Mouse (Mus musculus): ENCODE results near the gene Hspa14. TPM values are rescaled to one million over a fixed set of nuclear protein-coding genes. Genes with fewer than 3 reads are reported as not detected.

Gene Hspa14
- polyA plus RNA-seq (2015; fragmentation: Nextera tagmentation; extraction: Ambion mirVana): 98.9 and 107 TPM in 2 replicates

DNA sequence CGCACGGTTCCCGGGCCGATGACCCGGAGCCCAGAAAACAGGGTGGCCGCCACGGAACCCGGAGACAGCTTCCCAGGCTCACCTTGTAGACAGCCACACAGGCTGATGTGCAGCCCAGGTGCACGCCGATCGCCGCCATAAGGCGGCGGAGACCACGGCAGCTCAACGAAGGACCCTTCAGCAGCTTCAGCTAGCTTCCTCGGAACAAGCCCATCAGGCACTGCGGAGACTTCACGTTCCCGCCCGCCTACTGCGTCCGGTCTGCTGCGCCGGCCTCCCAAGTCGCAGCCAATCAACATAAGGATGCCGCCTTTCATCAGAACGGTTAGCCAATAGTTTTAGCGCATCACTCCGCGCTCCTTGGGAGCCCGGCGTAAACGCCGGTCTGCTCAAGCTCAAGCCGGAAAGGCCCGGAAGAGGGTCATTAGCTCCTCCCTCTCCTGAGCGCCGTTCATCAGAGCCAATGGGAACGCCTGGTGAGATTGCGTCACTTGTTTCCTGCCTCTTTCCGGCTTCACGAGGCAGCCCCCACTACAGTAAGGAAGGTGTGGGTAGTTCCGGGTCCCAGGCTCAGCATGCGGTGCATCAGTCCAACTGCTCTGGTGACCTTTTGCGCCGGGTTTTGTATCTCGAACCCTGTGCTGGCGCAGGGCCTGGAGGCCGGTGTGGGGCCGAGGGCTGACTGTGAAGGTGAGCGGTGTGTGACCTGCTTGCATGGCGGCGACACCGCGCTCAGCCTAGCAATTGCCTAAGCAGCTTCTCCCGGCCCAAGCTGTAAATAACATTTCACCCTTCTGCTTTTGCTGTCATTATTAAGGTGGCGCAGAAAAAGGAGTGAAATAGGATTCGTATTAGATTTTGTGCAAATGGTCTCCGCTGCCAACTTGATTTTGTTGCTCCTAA is at the start of gene Hspa14, which contains the start of the genes Gm45902 and Cdnf:
Gene Hspa14 (minus strand): TSS at position 263 of the 903 bp plus-strand sequence.
Gene Gm45902 (minus strand): TSS at position 239 of the 903 bp plus-strand sequence.
Gene Cdnf (plus strand): TSS at position 479 of the 903 bp plus-strand sequence.
- Histone ChIP-seq H3K4me3 (replicated peaks) (peak within 1 kb of the TSS; percentile 77), H3K36me3 (peaks cover 9% of the 10 kb centered on the region), H3K4me2 (replicated peaks) (peak within 1 kb of the TSS; percentile 82), H3K9ac (peak within 1 kb of the TSS; percentile 83), H3K27me3 (replicated peaks) (no peaks in the 10 kb centered on the region), H3K27ac (peak within 1 kb of the TSS; percentile 76), H3K4me1 (replicated peaks) (no peaks in the 10 kb centered on the region), H3K9me3 (no peaks in the 10 kb centered on the region)
- ATAC-seq: peak; percentile 100
- under 1% methylated on average over 60 of the region's 60 CpGs for WGBS

DNA sequence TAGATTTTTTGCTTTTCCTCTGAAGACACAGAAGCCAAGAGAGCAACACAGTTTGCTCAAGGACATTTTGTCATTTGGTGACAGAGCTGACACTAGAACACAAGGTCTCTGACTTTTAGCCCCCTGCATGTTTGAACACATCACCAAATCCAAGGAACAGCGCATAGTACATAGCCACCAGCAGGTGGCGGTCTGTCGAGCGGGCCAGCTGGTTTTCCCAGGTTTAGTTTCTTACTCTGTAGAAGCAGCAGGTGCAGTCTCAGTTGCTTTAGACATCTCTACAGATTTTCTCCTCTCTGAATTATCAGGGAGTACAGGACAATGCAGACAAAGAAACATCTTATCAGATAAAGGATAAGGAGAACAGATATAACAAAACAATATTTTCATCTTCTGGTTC is 34.0 kb upstream of the Hspa14 start:
- Histone ChIP-seq H3K36me3 (no peaks in the 10 kb centered on the region), H3K9me3 (no peaks in the 10 kb centered on the region), H3K4me1 (replicated peaks) (peaks cover 6% of the 10 kb centered on the region; the same call in 1 of the 2 replicates), H3K4me2 (replicated peaks) (no peak overlapping the region), H3K27ac (no peak overlapping the region), H3K27me3 (replicated peaks) (no peaks in the 10 kb centered on the region), H3K9ac (no peak overlapping the region), H3K4me3 (replicated peaks) (no peak overlapping the region)
- 3% methylated on average over 4 of the region's 4 CpGs for WGBS
- ATAC-seq: peak; percentile 49; the same call in 1 of the 2 replicates

DNA sequence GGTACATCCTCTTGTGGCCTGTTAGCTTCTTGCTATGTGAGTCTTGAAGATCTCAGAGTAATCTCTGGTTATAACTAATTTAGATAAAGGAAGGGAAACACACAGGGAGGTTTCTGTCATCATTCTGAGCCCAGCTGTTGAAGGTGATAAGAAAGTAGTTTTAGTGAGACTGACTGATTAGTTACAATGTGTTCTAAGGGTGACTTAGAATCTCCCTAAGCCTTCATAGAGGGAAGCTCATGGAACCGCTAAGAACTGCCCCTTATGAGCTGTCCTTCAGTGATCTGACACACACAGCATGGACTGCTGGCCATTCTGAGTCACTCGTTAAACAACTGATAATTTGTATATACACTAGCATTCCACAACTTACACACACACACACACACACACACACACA is 33.4 kb upstream of the Hspa14 start:
- H3K4me2 ChIP-seq (replicated peaks): no peak overlapping the region
- no peak for ATAC-seq

DNA sequence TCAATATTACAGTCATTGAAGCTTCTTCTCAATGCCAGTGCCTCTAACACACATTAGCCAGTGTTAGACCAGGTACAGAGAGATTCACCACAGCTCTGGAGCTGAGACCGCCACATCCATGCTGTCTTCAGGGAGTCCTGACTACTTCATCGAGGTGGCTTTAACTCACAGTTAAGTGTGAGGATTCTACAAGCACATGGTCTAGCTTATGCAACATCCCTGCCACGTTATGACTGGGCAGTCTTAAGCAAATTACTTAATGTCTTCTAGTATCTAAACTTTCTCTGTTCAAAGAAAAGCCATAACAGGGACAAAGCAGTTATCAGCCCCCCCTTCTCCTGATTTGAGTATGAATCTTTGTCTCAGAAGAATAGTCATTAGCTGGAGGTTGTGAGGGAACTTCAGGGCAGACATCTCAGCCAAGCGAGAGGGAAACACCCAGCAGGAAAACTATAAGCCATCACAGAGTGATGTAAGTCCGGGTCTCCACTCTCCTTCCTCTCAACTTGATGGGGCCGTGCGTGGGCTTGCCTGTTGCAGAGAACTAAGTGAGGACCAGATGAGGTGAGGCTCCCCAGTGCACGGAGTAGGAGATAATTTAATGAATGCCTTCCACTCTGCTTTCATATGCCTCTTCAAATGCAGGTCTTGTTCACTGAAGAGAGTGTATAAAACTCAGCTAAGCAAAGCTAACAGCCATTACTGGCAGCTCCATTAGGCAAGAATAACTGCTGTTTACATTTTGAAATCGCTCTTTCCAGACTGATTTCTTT is 28.9 kb upstream of the Hspa14 start:
- no peak overlapping the region for H3K27ac ChIP-seq

More for the DNA sequence above, 33.4 kb upstream of the Hspa14 start:
- no peaks in the 10 kb centered on the region for H3K9me3 ChIP-seq
- peaks cover 8% of the 10 kb centered on the region; the same call in 1 of the 2 replicates for H3K4me1 ChIP-seq (replicated peaks)
- WGBS: 65% methylated on average over 2 of the region's 2 CpGs
- H3K4me3 ChIP-seq (replicated peaks): no peak overlapping the region
- no peak overlapping the region for H3K9ac ChIP-seq
- H3K27me3 ChIP-seq (replicated peaks): no peaks in the 10 kb centered on the region
- no peak overlapping the region for H3K27ac ChIP-seq
- H3K36me3 ChIP-seq: no peaks in the 10 kb centered on the region

DNA sequence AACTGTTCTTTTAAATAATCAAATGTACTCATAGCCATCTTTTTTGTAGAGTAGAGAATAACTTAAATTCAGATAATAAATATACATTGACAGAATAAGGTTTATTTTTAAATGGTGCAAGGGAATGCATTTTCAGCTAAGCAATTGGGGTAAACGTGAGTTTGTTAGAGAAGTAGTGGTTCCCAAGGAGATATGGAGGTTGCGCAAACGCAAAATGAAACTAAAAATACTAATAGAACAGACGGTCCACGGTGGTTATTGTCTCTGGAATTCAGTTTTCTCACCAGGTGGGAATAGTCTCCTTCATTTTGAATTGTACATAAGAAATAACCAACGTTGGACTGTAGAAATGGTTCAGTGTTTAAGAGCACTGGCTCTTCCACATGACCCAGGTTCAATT is 13.7 kb upstream of the Hspa14 start:
- Histone ChIP-seq H3K4me2 (replicated peaks) (no peak overlapping the region), H3K27ac (no peak overlapping the region), H3K27me3 (replicated peaks) (no peaks in the 10 kb centered on the region), H3K36me3 (no peaks in the 10 kb centered on the region), H3K4me1 (replicated peaks) (no peaks in the 10 kb centered on the region), H3K4me3 (replicated peaks) (no peak overlapping the region), H3K9me3 (no peaks in the 10 kb centered on the region), H3K9ac (no peak overlapping the region)
- WGBS: 77% methylated on average over 6 of the region's 6 CpGs
- no peak for ATAC-seq

More for the DNA sequence above, 28.9 kb upstream of the Hspa14 start:
- 54% methylated on average over 9 of the region's 9 CpGs for WGBS
- Histone ChIP-seq H3K9ac (no peak overlapping the region), H3K4me1 (replicated peaks) (peaks cover 8% of the 10 kb centered on the region; the same call in 1 of the 2 replicates), H3K36me3 (no peaks in the 10 kb centered on the region), H3K4me2 (replicated peaks) (no peak overlapping the region), H3K9me3 (no peaks in the 10 kb centered on the region), H3K4me3 (replicated peaks) (no peak overlapping the region), H3K27me3 (replicated peaks) (no peaks in the 10 kb centered on the region)
- 0 out of 2 replicates have a peak, but pooled peaks have one; percentile 28 for ATAC-seq

DNA sequence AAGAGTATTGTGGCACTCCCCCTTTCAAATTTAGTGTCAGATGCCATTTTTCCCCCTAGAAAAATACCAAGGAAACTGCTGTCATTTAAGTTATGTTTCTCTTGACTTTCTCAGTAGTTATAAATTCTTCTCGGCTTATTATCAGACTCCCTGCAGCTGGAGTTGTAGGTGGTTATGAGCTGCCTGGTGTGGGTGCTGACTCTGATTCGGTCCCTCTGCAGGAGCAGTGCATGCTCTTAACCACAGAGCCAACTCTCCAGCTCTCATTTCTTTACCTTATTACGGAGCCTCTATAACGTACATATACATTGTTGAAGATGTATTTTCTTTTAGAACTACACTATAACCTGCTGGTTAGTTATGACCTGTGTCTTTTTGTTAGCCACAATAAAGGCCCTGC is 9.9 kb upstream of the Hspa14 start:
- Histone ChIP-seq H3K4me2 (replicated peaks) (no peak overlapping the region), H3K9me3 (no peaks in the 10 kb centered on the region), H3K9ac (no peak overlapping the region), H3K27ac (no peak overlapping the region), H3K4me1 (replicated peaks) (no peaks in the 10 kb centered on the region), H3K36me3 (no peaks in the 10 kb centered on the region), H3K4me3 (replicated peaks) (no peak overlapping the region), H3K27me3 (replicated peaks) (no peaks in the 10 kb centered on the region)
- no peak for ATAC-seq
- 70% methylated on average over 4 of the region's 4 CpGs for WGBS

DNA sequence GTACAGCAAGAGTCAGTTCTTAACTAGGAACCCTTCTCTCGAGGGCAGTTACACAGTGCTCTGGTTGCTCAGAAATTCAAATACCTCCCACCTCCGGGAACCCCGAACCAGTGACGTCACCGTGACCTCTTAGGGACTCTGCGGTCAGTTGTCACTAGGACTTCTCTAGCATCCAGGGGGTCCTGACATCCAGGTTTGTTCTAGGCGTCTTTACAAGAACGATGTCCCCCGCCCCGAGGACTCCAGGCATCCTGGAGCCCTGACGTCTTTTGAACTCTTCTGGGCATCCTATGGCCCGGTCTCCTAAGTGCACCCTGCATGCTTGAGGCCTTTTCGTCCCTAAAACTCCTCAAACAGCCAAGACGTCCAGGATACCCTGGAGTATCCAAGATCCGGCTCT is 538 bp downstream of the Hspa14 start:
- Histone ChIP-seq H3K4me3 (replicated peaks) (peak overlapping the region; percentile 77), H3K9me3 (no peaks in the 10 kb centered on the region), H3K4me1 (replicated peaks) (no peaks in the 10 kb centered on the region), H3K4me2 (replicated peaks) (peak overlapping the region; percentile 82), H3K36me3 (peaks cover 9% of the 10 kb centered on the region), H3K27ac (peak overlapping the region; percentile 76), H3K27me3 (replicated peaks) (no peaks in the 10 kb centered on the region), H3K9ac (peak overlapping the region; percentile 83)
- whole genome bisulfite sequencing: under 1% methylated on average over 15 of the region's 15 CpGs
- ATAC-seq: no peak

DNA sequence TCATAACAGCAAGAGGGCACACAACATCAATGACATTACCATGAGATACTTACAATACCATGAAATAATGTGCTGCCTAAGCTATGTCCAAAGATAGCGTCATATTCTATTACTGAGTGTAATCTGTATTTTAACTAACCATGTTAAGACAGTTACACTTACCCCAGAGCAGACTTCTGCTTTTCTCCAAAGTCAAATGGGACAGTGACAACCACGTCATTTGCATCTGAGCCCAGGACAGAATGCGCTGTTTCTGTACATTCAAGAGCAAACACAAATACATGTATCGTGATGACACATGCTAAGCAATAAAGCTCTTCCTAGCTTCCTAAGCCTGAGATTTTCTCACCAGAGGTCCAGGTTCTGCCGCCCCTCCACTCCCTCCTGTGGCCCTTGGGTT is 11.7 kb downstream of the Hspa14 start:
- WGBS: 94% methylated on average over 5 of the region's 5 CpGs
- H3K36me3 ChIP-seq: peaks cover 24% of the 10 kb centered on the region

DNA sequence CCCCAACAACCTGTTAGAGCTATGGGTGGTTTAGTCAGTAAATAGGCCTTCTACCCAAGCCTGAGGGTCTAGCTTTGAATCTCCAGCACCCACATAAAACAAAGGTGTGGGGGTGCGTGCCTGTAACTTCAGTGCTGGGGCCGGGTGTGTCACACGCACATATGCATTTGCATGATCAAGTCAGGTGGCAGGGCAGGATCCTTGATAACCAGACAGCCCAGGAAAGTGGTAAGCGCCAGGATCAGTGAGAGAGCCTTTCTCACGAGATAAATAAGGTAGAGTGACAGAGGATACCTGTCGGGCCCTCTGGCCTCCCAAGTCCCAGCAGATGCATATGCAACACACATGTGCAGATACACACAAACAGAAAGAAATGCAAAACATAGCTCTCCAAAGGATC is 13.1 kb downstream of the Hspa14 start:
- Histone ChIP-seq H3K27me3 (replicated peaks) (no peaks in the 10 kb centered on the region), H3K4me1 (replicated peaks) (no peaks in the 10 kb centered on the region), H3K4me2 (replicated peaks) (no peak overlapping the region), H3K9ac (no peak overlapping the region), H3K36me3 (peaks cover 26% of the 10 kb centered on the region), H3K27ac (no peak overlapping the region), H3K4me3 (replicated peaks) (no peak overlapping the region), H3K9me3 (no peaks in the 10 kb centered on the region)
- 92% methylated on average over 6 of the region's 6 CpGs for WGBS
- ATAC-seq: no peak

More for the DNA sequence above, 11.7 kb downstream of the Hspa14 start:
- no peak overlapping the region for H3K4me3 ChIP-seq (replicated peaks)
- H3K4me1 ChIP-seq (replicated peaks): no peaks in the 10 kb centered on the region
- H3K9me3 ChIP-seq: no peaks in the 10 kb centered on the region
- H3K27ac ChIP-seq: no peak overlapping the region
- H3K4me2 ChIP-seq (replicated peaks): no peak overlapping the region
- H3K9ac ChIP-seq: no peak overlapping the region
- no peak for ATAC-seq
- H3K27me3 ChIP-seq (replicated peaks): no peaks in the 10 kb centered on the region

DNA sequence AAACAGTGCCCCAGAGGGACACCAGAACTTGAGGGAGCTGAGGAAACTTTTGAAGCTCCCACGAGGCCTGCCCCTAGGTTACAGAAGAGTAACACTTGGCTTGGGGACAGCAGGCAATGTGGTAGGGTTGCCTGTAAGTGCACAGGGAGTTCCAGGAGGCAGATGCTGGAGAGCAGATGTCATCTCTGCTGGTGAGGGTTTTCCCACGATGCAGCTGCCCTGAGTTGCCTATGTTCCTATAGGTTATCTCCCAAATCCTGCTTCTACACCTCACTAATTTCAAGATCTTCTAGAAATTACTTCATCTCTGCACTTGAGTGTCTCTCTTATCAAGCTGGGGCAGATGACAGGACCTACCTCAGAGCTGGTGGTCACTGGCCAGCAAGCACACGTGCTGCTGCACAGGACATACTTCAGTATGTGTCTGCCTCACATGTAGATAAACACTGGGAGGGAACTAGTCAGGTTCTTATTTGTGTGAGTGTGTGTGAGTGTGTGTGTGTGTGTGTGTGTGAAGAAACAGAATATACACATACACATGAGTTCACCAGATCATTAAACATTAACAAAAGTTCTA is 18.7 kb downstream of the Hspa14 start:
- 87% methylated on average over 3 of the region's 3 CpGs for WGBS
- H3K36me3 ChIP-seq: peaks cover 33% of the 10 kb centered on the region

DNA sequence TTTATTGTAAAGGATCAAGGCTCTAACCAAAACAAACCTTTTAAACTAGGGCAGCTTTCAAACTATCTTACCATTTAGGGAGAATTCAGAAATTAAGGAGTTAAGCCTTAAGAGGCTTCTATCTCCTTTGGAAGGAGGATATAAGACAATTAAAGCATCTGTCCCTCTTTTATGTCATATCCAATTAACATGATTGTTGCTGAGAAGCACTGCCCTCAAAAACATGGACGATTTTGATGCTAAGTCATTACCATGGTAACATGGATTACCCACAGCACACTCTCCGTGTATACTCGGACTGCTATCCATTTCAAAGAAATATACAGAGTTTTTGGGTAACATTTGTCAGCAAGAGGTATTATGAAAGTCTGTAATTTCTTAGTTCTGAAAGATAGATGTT is 22.8 kb downstream of the Hspa14 start:
- Histone ChIP-seq H3K4me2 (replicated peaks) (no peak overlapping the region), H3K4me1 (replicated peaks) (no peaks in the 10 kb centered on the region), H3K27ac (no peak overlapping the region), H3K36me3 (peaks cover 18% of the 10 kb centered on the region), H3K4me3 (replicated peaks) (no peak overlapping the region), H3K9ac (no peak overlapping the region), H3K27me3 (replicated peaks) (no peaks in the 10 kb centered on the region), H3K9me3 (no peaks in the 10 kb centered on the region)
- ATAC-seq: no peak
- WGBS: 92% methylated on average over 3 of the region's 3 CpGs

More for the DNA sequence above, 18.7 kb downstream of the Hspa14 start:
- Histone ChIP-seq H3K4me2 (replicated peaks) (no peak overlapping the region), H3K4me3 (replicated peaks) (no peak overlapping the region), H3K27me3 (replicated peaks) (no peaks in the 10 kb centered on the region), H3K27ac (no peak overlapping the region), H3K4me1 (replicated peaks) (no peaks in the 10 kb centered on the region), H3K9me3 (no peaks in the 10 kb centered on the region), H3K9ac (no peak overlapping the region)
- no peak for ATAC-seq

DNA sequence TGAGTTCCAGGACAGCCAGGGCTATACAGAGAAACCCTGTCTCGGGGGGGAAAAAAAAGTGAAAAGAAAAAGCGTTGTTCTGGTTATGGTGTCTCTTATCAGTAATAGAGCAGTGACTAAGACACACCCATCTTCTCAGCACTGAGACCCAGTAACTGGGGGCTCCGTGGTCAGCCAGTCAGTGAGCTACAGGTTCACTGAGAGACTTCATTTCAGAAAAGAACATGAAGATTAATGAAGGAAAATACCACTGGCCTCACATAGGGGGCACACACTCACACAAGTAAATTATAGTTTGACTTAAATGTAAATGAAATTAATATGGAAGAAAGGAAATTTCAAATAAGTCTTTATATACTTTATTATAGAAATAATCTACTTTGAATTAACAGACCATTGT is 32.4 kb downstream of the Hspa14 start:
- Histone ChIP-seq H3K4me2 (replicated peaks) (no peak overlapping the region), H3K4me3 (replicated peaks) (no peak overlapping the region), H3K4me1 (replicated peaks) (no peaks in the 10 kb centered on the region), H3K9ac (no peak overlapping the region), H3K27me3 (replicated peaks) (no peaks in the 10 kb centered on the region), H3K27ac (no peak overlapping the region), H3K9me3 (no peaks in the 10 kb centered on the region), H3K36me3 (no peaks in the 10 kb centered on the region)
- WGBS: 71% methylated on average over 3 of the region's 3 CpGs
- no peak for ATAC-seq

All from intestine, embryonic 15.5 days (tissue).